In the genomic region with DNA sequence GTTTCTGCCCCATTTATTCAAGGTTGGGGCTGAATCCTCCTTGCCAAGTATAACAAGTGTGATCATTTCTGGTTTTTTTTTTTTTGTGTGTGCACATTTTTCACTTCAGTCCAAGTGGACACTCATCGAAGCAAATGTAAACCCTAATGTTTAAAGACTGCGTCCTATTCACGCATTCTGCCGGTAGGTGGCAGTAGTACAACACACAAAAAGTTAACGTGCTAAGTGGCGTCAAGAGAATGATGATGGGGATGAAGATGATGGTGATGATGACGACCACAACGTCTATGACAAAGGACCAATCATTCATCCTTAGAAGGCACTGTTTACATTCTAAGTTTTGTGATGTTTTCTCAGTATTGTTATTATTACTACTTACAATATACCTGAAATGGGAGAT, we compare ENCODE assay signal across 8 mouse cellular contexts.
DNase-seq lines count a peak whose midpoint lies in the region; ATAC-seq lines count a peak whose summit lies in the region.

No protein-coding gene starts in this region.

- DNase-seq in heart, postnatal 10 days, result peak; percentile 8 to 35
- DNase-seq in ES-CJ7 (ENCODE audit: low read depth, low spot score), result peak; percentile 60
- DNase-seq in cerebellum, adult 9-11 months, result peak; percentile 8
- DNase-seq in frontal cortex, postnatal 14 days (ENCODE audit: low spot score in 2 of 2), result peak; percentile 15 to 52
- peak; percentile 43 for DNase-seq in left cerebral cortex, postnatal 4 days
- peak; percentile 63 to 67 for DNase-seq in right cerebral cortex, adult 2 months (ENCODE audit: low spot score in 2 of 2)
- no peak for DNase-seq in gastrocnemius, adult 18-20 months (ENCODE audit: low spot score)

- intact Hi-C loops in heart, postnatal 10 days (cut with DNase I), result no loop called here
- intact Hi-C loops in left cerebral cortex, postnatal 4 days (cut with DNase I), result loop anchor here (5.0 kb wide), 1 partner anchor 289 kb away; no protein-coding TSS in a partner anchor

- ATAC-seq in heart, embryonic 11.5 days (replicated peaks; ENCODE audit: insufficient number of reproducible peaks, low FRiP score, low TSS enrichment), result no peak

- WGBS in heart, embryonic 11.5 days (ENCODE audit: insufficient replicate concordance), result 15% methylated on average over 8 of the region's 8 CpGs

- no peaks in the 10 kb centered on the region for H3K27me3 ChIP-seq in heart, embryonic 11.5 days (ENCODE audit: control insufficient read depth, insufficient read depth, low read length)

- no peaks in the 10 kb centered on the region for H3K36me3 ChIP-seq in heart, embryonic 11.5 days (ENCODE audit: control insufficient read depth, insufficient read depth, low read length)

- H3K9ac ChIP-seq in heart, embryonic 11.5 days (ENCODE audit: low read depth, low read length), result no peak overlapping the region

- H3K4me1 ChIP-seq in heart, embryonic 11.5 days (ENCODE audit: control insufficient read depth, insufficient read depth, low read length), result no peaks in the 10 kb centered on the region

- H3K4me2 ChIP-seq in heart, embryonic 11.5 days, result no peak overlapping the region

- H3K9me3 ChIP-seq in heart, embryonic 11.5 days (replicated peaks; ENCODE audit: control insufficient read depth, low read length), result no peaks in the 10 kb centered on the region

- no peak overlapping the region for H3K4me3 ChIP-seq in heart, embryonic 11.5 days (ENCODE audit: low read depth, low read length)

- H3K27ac ChIP-seq in heart, embryonic 11.5 days (ENCODE audit: low read depth, low read length), result no peak overlapping the region
